Mouse (Mus musculus): ENCODE measurements around the gene Hnrnpa3. TPM values are rescaled to one million over a fixed set of nuclear protein-coding genes. Genes with fewer than 3 reads are reported as not detected.
A peak's percentile ranks its signal among the peaks of the same experiment; 100 is the strongest.
"Not testable (repeated sequence)": the region's sequence is repeated elsewhere in the genome, so short reads cannot be mapped to it uniquely, and the experiment has no call there.

The Hnrnpa3 gene
- 364 and 384 TPM in 2 replicates for polyA plus RNA-seq (2016; fragmentation: Nextera tagmentation; extraction: Ambion mirVana)

- no peaks in the 10 kb centered on the region for H3K27me3 ChIP-seq (replicated peaks; ENCODE audit: low read depth, poor library complexity, severe bottlenecking)
- no peaks in the 10 kb centered on the region for H3K9me3 ChIP-seq
- DNase-seq (ENCODE audit: low spot score) = peak; percentile 99
- H3K4me3 ChIP-seq = peak within 1 kb of the TSS; percentile 100
- peak within 1 kb of the TSS; percentile 100 for H3K27ac ChIP-seq (replicated peaks)
- WGBS = under 1% methylated on average over 100 of the region's 102 CpGs
- peaks cover 19% of the 10 kb centered on the region for H3K4me1 ChIP-seq
- H3K36me3 ChIP-seq (replicated peaks) = peaks cover 34% of the 10 kb centered on the region
Measured at GRCm38 (mm10) chr2:75658727-75659628, at the start of gene Hnrnpa3. Hnrnpa3 (plus strand) TSS chr2:75659261.

DNA sequence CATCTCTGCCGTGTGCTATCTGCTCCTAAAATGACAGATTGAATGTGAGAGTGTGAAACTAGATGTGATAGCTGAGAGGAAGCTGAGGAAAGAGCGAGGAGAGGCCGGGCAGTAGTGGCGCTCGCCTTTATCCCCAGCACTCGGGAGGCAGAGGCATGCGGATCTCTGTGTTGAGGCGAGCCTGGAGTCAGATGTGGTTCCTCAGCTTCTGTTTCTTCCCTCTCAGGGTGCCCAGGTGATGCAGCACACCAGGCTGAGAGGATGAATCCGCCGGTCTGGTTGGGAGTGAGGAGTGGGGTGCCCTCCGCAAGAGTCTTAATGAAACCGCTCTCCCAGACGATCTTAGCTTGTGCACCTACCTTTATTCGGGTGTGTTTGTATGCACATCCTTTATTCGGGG is 49.1 kb upstream of the Hnrnpa3 start:
- H3K4me3 ChIP-seq = peak overlapping the region; percentile 42
- peaks cover 46% of the 10 kb centered on the region for H3K4me1 ChIP-seq
- H3K27me3 ChIP-seq (replicated peaks; ENCODE audit: low read depth, poor library complexity, severe bottlenecking) = peaks cover 63% of the 10 kb centered on the region
- peak overlapping the region; percentile 55; the same call in 1 of the 2 replicates for H3K27ac ChIP-seq (replicated peaks)
- DNase-seq (ENCODE audit: low spot score) = no peak
- H3K9me3 ChIP-seq = no peaks in the 10 kb centered on the region
- WGBS = 68% methylated on average over 15 of the region's 15 CpGs
- H3K36me3 ChIP-seq (replicated peaks) = no peaks in the 10 kb centered on the region

- not testable (repeated sequence) for H3K27ac ChIP-seq (replicated peaks); H3K9me3 ChIP-seq; DNase-seq (ENCODE audit: low spot score); H3K36me3 ChIP-seq (replicated peaks); H3K4me3 ChIP-seq
- 88% methylated on average over 7 of the region's 7 CpGs for WGBS
- Histone ChIP-seq H3K27me3 (replicated peaks; ENCODE audit: low read depth, poor library complexity, severe bottlenecking) (peaks cover 63% of the 10 kb centered on the region), H3K4me1 (peaks cover 46% of the 10 kb centered on the region)
Measured at GRCm38 (mm10) chr2:75610602-75611001, 48.5 kb upstream of the Hnrnpa3 start.

GRCm38 (mm10) chr2:75611041-75611805 is 47.8 kb upstream of the Hnrnpa3 start:
- H3K4me3 ChIP-seq = no peak overlapping the region
- peaks cover 46% of the 10 kb centered on the region for H3K4me1 ChIP-seq
- H3K27me3 ChIP-seq (replicated peaks; ENCODE audit: low read depth, poor library complexity, severe bottlenecking) = peaks cover 63% of the 10 kb centered on the region
- WGBS = 87% methylated on average over 15 of the region's 15 CpGs
- H3K36me3 ChIP-seq (replicated peaks) = no peaks in the 10 kb centered on the region
- DNase-seq (ENCODE audit: low spot score) = no peak
- peak overlapping the region; percentile 32; the same call in 1 of the 2 replicates for H3K27ac ChIP-seq (replicated peaks)
- no peaks in the 10 kb centered on the region for H3K9me3 ChIP-seq

DNA sequence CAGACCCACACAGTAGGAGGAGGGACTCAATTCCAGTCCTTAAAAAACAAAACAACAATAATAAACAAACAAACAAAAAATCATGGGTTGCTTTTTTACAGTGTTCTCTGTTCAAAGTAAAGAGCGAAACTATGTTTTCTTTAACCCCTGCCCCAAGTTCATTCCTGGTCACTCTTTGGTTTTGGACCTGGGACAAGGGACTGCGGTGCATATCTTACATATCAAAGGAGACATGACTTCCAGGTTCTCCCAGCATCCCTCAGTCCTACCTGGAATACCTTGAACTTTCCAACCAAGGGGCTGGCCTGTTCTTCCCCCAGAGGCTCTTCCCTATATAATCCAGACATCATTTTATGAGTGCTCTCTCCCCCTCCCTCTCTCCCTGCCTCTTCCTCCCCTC is 47.1 kb upstream of the Hnrnpa3 start:
- DNase-seq (ENCODE audit: low spot score) = no peak
- no peaks in the 10 kb centered on the region for H3K36me3 ChIP-seq (replicated peaks)
- peaks cover 59% of the 10 kb centered on the region for H3K27me3 ChIP-seq (replicated peaks; ENCODE audit: low read depth, poor library complexity, severe bottlenecking)
- WGBS = 86% methylated on average over 2 of the region's 2 CpGs
- H3K4me1 ChIP-seq = peaks cover 46% of the 10 kb centered on the region
- no peak overlapping the region for H3K27ac ChIP-seq (replicated peaks)
- no peak overlapping the region for H3K4me3 ChIP-seq
- no peaks in the 10 kb centered on the region for H3K9me3 ChIP-seq

GRCm38 (mm10) chr2:75612981-75613567 is 46.0 kb upstream of the Hnrnpa3 start:
- Histone ChIP-seq H3K27me3 (replicated peaks; ENCODE audit: low read depth, poor library complexity, severe bottlenecking) (peaks cover 48% of the 10 kb centered on the region), H3K27ac (replicated peaks) (peak overlapping the region; percentile 67), H3K36me3 (replicated peaks) (no peaks in the 10 kb centered on the region), H3K9me3 (no peaks in the 10 kb centered on the region), H3K4me3 (no peak overlapping the region), H3K4me1 (peaks cover 39% of the 10 kb centered on the region)
- 39% methylated on average over 14 of the region's 14 CpGs for WGBS
- no peak for DNase-seq (ENCODE audit: low spot score)

GRCm38 (mm10) chr2:75614577-75614976 is 44.5 kb upstream of the Hnrnpa3 start:
- H3K27me3 ChIP-seq (replicated peaks; ENCODE audit: low read depth, poor library complexity, severe bottlenecking) = peaks cover 33% of the 10 kb centered on the region
- H3K9me3 ChIP-seq = no peaks in the 10 kb centered on the region
- no peaks in the 10 kb centered on the region for H3K36me3 ChIP-seq (replicated peaks)
- H3K4me3 ChIP-seq = no peak overlapping the region
- no peak overlapping the region for H3K27ac ChIP-seq (replicated peaks)
- H3K4me1 ChIP-seq = peaks cover 34% of the 10 kb centered on the region
- DNase-seq (ENCODE audit: low spot score) = no peak
- WGBS = 90% methylated on average over 6 of the region's 6 CpGs

GRCm38 (mm10) chr2:75616911-75617310 is 42.1 kb upstream of the Hnrnpa3 start:
- 94% methylated on average over 8 of the region's 8 CpGs for WGBS
- peaks cover 10% of the 10 kb centered on the region; the same call in 1 of the 2 replicates for H3K27me3 ChIP-seq (replicated peaks; ENCODE audit: low read depth, poor library complexity, severe bottlenecking)
- no peak overlapping the region for H3K27ac ChIP-seq (replicated peaks)

DNA sequence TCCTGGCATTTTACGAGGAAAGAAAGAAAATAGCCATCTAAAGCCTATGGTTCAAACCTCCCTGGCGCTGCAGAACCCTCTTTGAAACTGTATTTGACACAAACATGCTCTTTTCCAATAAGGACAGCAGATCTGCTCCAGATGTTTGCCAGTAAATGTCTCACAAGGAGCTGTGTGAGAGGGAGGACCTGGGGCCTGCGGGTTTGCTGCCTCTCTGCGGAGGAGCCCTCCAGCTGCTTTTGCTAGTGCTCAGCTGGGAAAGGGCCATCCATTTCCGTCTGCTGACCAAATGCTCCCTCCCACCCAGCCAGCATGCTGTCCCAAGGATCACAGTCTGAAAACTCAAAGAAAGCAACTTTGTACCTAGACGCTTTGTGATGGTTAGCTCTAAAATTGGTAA is 40.3 kb upstream of the Hnrnpa3 start:
- H3K27ac ChIP-seq (replicated peaks) = 0 out of 2 replicates have a peak overlapping the region, but pooled peaks have one; percentile 19
- H3K9me3 ChIP-seq = no peaks in the 10 kb centered on the region
- H3K27me3 ChIP-seq (replicated peaks; ENCODE audit: low read depth, poor library complexity, severe bottlenecking) = 0 out of 2 replicates have a peak, but pooled peaks cover 6% of the 10 kb centered on the region
- no peaks in the 10 kb centered on the region for H3K36me3 ChIP-seq (replicated peaks)
- H3K4me1 ChIP-seq = peaks cover 6% of the 10 kb centered on the region
- H3K4me3 ChIP-seq = no peak overlapping the region
- no peak for DNase-seq (ENCODE audit: low spot score)
- WGBS = 51% methylated on average over 6 of the region's 6 CpGs

More at GRCm38 (mm10) chr2:75616911-75617310, 42.1 kb upstream of the Hnrnpa3 start:
- no peak for DNase-seq (ENCODE audit: low spot score)
- Histone ChIP-seq H3K4me3 (no peak overlapping the region), H3K36me3 (replicated peaks) (no peaks in the 10 kb centered on the region), H3K4me1 (peaks cover 24% of the 10 kb centered on the region), H3K9me3 (no peaks in the 10 kb centered on the region)

GRCm38 (mm10) chr2:75621873-75622654 is 37.0 kb upstream of the Hnrnpa3 start:
- Histone ChIP-seq H3K4me3 (no peak overlapping the region), H3K9me3 (no peaks in the 10 kb centered on the region), H3K27me3 (replicated peaks; ENCODE audit: low read depth, poor library complexity, severe bottlenecking) (no peaks in the 10 kb centered on the region), H3K36me3 (replicated peaks) (no peaks in the 10 kb centered on the region), H3K27ac (replicated peaks) (no peak overlapping the region), H3K4me1 (peaks cover 5% of the 10 kb centered on the region; the same call in 1 of the 2 replicates)
- WGBS = 87% methylated on average over 14 of the region's 14 CpGs
- no peak for DNase-seq (ENCODE audit: low spot score)

- Histone ChIP-seq H3K4me3 (no peak overlapping the region), H3K27ac (replicated peaks) (no peak overlapping the region), H3K9me3 (no peaks in the 10 kb centered on the region), H3K4me1 (no peaks in the 10 kb centered on the region), H3K27me3 (replicated peaks; ENCODE audit: low read depth, poor library complexity, severe bottlenecking) (no peaks in the 10 kb centered on the region), H3K36me3 (replicated peaks) (no peaks in the 10 kb centered on the region)
- no peak for DNase-seq (ENCODE audit: low spot score)
- 77% methylated on average over 3 of the region's 3 CpGs for WGBS
Measured at GRCm38 (mm10) chr2:75625086-75625485, 34.0 kb upstream of the Hnrnpa3 start.

All from embryonic facial prominence, embryonic 10.5 days (tissue).